In genomic region chr8:88199700-88200601, GRCm38 (mm10) we compare ENCODE assay signal across 8 mouse cellular contexts. TPM values are rescaled to one million over a fixed set of nuclear protein-coding genes. Genes with fewer than 3 reads are reported as not detected.
DNase-seq lines count a peak whose midpoint lies in the region; ATAC-seq lines count a peak whose summit lies in the region.

No protein-coding gene starts in this region.

- no peaks in the 10 kb centered on the region for H3K27me3 ChIP-seq in hindbrain, embryonic 14.5 days (ENCODE audit: control insufficient read depth, insufficient read depth, low read length)
- H3K27me3 ChIP-seq in megakaryocyte, embryonic 14.5 days (replicated peaks): peaks cover 3% of the 10 kb centered on the region

- H3K4me1 ChIP-seq in hindbrain, embryonic 14.5 days (replicated peaks; ENCODE audit: control insufficient read depth, insufficient read depth, low read length): peaks cover 25% of the 10 kb centered on the region
- peaks cover 57% of the 10 kb centered on the region for H3K4me1 ChIP-seq in megakaryocyte, embryonic 14.5 days

- intact Hi-C loops in left cerebral cortex, postnatal 25 days (cut with DNase I): loop anchor here (5.0 kb wide), 1 partner anchor 42 kb away; no protein-coding TSS in a partner anchor

- H3K4me3 ChIP-seq in hindbrain, embryonic 14.5 days (replicated peaks; ENCODE audit: low read length): peak overlapping the region; percentile 97
- H3K4me3 ChIP-seq in megakaryocyte, embryonic 14.5 days (replicated peaks): peak overlapping the region; percentile 98

- WGBS in hindbrain, embryonic 14.5 days: 0% methylated on average over 80 of the region's 117 CpGs

- peak; percentile 64 for ATAC-seq in hindbrain, embryonic 14.5 days (ENCODE audit: low FRiP score)

- peak; percentile 28 for DNase-seq in R1 (ENCODE audit: low read depth, low spot score)
- DNase-seq in cerebellum, adult 9-11 months: peak; percentile 72
- peak; percentile 20 to 25 for DNase-seq in frontal cortex, postnatal 25 days (ENCODE audit: low spot score in 2 of 2)
- peak; percentile 33 for DNase-seq in hindbrain, embryonic 14.5 days (ENCODE audit: low spot score)
- peak; percentile 28 to 36 for DNase-seq in left cerebral cortex, postnatal 25 days (ENCODE audit: low spot score in 2 of 2)
- peak; percentile 23 for DNase-seq in right cerebral cortex, adult 2 months (ENCODE audit: low spot score in 2 of 2)
- DNase-seq in urinary bladder, postnatal 14 days (ENCODE audit: low spot score): peak; percentile 34

- H3K9ac ChIP-seq in hindbrain, embryonic 14.5 days: peak overlapping the region; percentile 85

- peak overlapping the region; percentile 92 for H3K4me2 ChIP-seq in hindbrain, embryonic 14.5 days (replicated peaks)

- H3K36me3 ChIP-seq in hindbrain, embryonic 14.5 days (replicated peaks; ENCODE audit: control insufficient read depth, insufficient read depth): no peaks in the 10 kb centered on the region
- peaks cover 34% of the 10 kb centered on the region for H3K36me3 ChIP-seq in megakaryocyte, embryonic 14.5 days (replicated peaks; ENCODE audit: low read length)

- H3K9me3 ChIP-seq in hindbrain, embryonic 14.5 days (ENCODE audit: control insufficient read depth, low read length): no peaks in the 10 kb centered on the region
- no peaks in the 10 kb centered on the region for H3K9me3 ChIP-seq in megakaryocyte, embryonic 14.5 days

- H3K27ac ChIP-seq in hindbrain, embryonic 14.5 days: peak overlapping the region; percentile 97

RNA-seq across cellular contexts. Expression of gene Tent4b, which starts 0.9 kb away (rescaled TPM):
- 17.1 and 18.7 TPM in 2 replicates for polyA plus RNA-seq in hindbrain, embryonic 14.5 days (2014; fragmentation: Nextera tagmentation; extraction: Ambion mirVana)
- 10 to 100 TPM; 37.6 to 37.9 TPM for total RNA-seq in left cerebral cortex, postnatal 25 days (2021)
- polyA plus RNA-seq in megakaryocyte, embryonic 14.5 days (2012; ENCODE audit: insufficient read depth, low replicate concordance): 3.2 and 5.4 TPM in 2 replicates

Comparison
In these comparisons a context has a peak if more than half of its experiments do, and no peak if none do; other contexts are left out.
1. Peak in every context shown above with its lines: DNase-seq, ATAC-seq, H3K4me3 ChIP-seq and H3K27ac ChIP-seq.